Mouse (Mus musculus) intestine, postnatal 0 days (tissue): ENCODE results near the gene Prkcq. TPM values are rescaled to one million over a fixed set of nuclear protein-coding genes. Genes with fewer than 3 reads are reported as not detected.
A peak's percentile ranks its signal among the peaks of the same experiment; 100 is the strongest.
"Not testable (repeated sequence)": the region's sequence is repeated elsewhere in the genome, so short reads cannot be mapped to it uniquely, and the experiment has no call there.

ENCODE experiments used
- ATAC-seq: fragments of 200-750 bp; cut with Nextera tagmentation; 2 replicates; pipeline ENCODE4 v1.8.0; 2017; ENCODE audit warnings: mild to moderate bottlenecking, moderate TSS enrichment, moderate library complexity
- H3K27ac ChIP-seq: fragments of 300-500 bp; sonication (generic); 2 replicates; pipeline ENCODE4 v1.5.1; 2014; ENCODE audit warnings: mild to moderate bottlenecking, low read depth, low read length, moderate library complexity
- H3K27me3 ChIP-seq: fragments of 300-500 bp; sonication (generic); replicated peaks from 2 replicates; pipeline ENCODE4 v1.6.1; 2014; ENCODE audit warnings: low read length, mixed read lengths; ENCODE audit not compliant: control insufficient read depth, insufficient read depth
- H3K36me3 ChIP-seq: fragments of 300-500 bp; sonication (generic); 2 replicates; pipeline ENCODE4 v1.6.1; 2014; ENCODE audit warnings: mild to moderate bottlenecking, moderate library complexity; ENCODE audit not compliant: control insufficient read depth, insufficient read depth
- H3K4me1 ChIP-seq: fragments of 300-500 bp; sonication (generic); replicated peaks from 2 replicates; pipeline ENCODE4 v1.6.1; 2014; ENCODE audit warnings: antibody characterized with exemption, low read length, mixed read lengths; ENCODE audit not compliant: control insufficient read depth, insufficient read depth
- H3K4me2 ChIP-seq: fragments of 300-500 bp; sonication (generic); replicated peaks from 2 replicates; pipeline ENCODE4 v1.6.1; 2014; ENCODE audit warnings: low read depth, mild to moderate bottlenecking, moderate library complexity
- H3K4me3 ChIP-seq: fragments of 300-500 bp; sonication (generic); 2 replicates; pipeline ENCODE4 v1.5.1; 2014; ENCODE audit warnings: low read depth, low read length
- H3K9ac ChIP-seq: fragments of 300-500 bp; sonication (generic); 2 replicates; pipeline ENCODE4 v1.6.1; 2014; ENCODE audit warnings: mild to moderate bottlenecking, low read depth, low read length
- H3K9me3 ChIP-seq: fragments of 300-500 bp; sonication (generic); 2 replicates; pipeline ENCODE4 v1.6.1; 2016; ENCODE audit warnings: mixed run types; ENCODE audit not compliant: control insufficient read depth
- CTCF ChIP-seq: sonication (generic); IDR thresholded peaks from 2 replicates; pipeline ENCODE4 v1.5.1; 2016; ENCODE audit warnings: low read depth, mild to moderate bottlenecking, control low read depth, antibody characterized with exemption, moderate library complexity
- WGBS: fragments of 180-500 bp; shearing (Covaris S2); extraction: QIAGEN DNeasy Blood & Tissue Kit; methylation state at CpG from one replicate; pipeline ENCODE4 v1.1.7; 2014; 5-methylcytosine and 5-hydroxymethylcytosine counted together
- polyA plus RNA-seq: library from polyadenylated mRNA; unstranded; fragments of >200 nt; fragmentation: Nextera tagmentation; extraction: Ambion mirVana; gene quantifications from 2 replicates; pipeline ENCODE4 v1.2.1, GENCODE M21; 2015

Prkcq gene
- polyA plus RNA-seq, 1 experiment from 2014 or later, result 1.1 TPM

GRCm38 (mm10) chr2:11331528-11332446 is 159.9 kb downstream of the Prkcq start:
- 18% methylated on average over 11 of the region's 11 CpGs for WGBS
- H3K9me3 ChIP-seq, result no peaks in the 10 kb centered on the region
- H3K4me3 ChIP-seq, result no peak overlapping the region
- no peak overlapping the region for H3K27ac ChIP-seq
- H3K9ac ChIP-seq, result no peak overlapping the region
- H3K27me3 ChIP-seq, result no peaks in the 10 kb centered on the region
- H3K4me2 ChIP-seq, result no peak overlapping the region
- no peaks in the 10 kb centered on the region for H3K36me3 ChIP-seq
- H3K4me1 ChIP-seq, result no peaks in the 10 kb centered on the region
- peak; percentile 100 for TF ChIP-seq CTCF
- peak; percentile 62 for ATAC-seq

DNA sequence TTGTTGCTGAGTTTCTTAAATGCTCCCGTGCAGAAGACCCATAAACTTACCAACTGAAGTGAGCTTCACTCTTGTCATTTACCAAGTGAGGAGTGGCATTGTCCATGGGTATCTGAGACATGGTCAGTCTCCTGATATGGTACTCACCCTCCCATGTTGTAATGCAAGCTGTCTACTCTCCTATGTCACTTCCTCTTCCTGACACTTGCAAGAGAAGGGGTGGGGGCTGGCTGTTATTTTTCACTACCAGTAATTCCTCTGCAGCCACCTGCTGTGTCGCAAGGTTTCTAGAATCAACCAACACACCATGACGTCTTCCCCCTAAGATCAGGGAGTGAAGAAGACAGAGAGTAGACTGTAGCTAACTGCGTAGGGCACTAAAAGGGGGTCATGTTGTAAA is 160.6 kb downstream of the Prkcq start:
- TF ChIP-seq CTCF, result no peak
- Histone ChIP-seq H3K4me3 (no peak overlapping the region), H3K27me3 (no peaks in the 10 kb centered on the region), H3K4me1 (no peaks in the 10 kb centered on the region), H3K27ac (no peak overlapping the region), H3K36me3 (no peaks in the 10 kb centered on the region), H3K9me3 (no peaks in the 10 kb centered on the region), H3K4me2 (no peak overlapping the region), H3K9ac (no peak overlapping the region)
- WGBS, result 71% methylated on average over 4 of the region's 4 CpGs
- ATAC-seq, result no peak

GRCm38 (mm10) chr2:11333301-11334017 is 161.6 kb downstream of the Prkcq start:
- Histone ChIP-seq H3K9me3 (no peaks in the 10 kb centered on the region), H3K4me1 (no peaks in the 10 kb centered on the region), H3K9ac (no peak overlapping the region), H3K4me2 (no peak overlapping the region; the same call in 1 of the 2 replicates), H3K4me3 (no peak overlapping the region), H3K36me3 (no peaks in the 10 kb centered on the region), H3K27me3 (no peaks in the 10 kb centered on the region), H3K27ac (no peak overlapping the region)
- no peak for TF ChIP-seq CTCF
- no peak for ATAC-seq
- WGBS, result 54% methylated on average over 14 of the region's 14 CpGs

- no peak for TF ChIP-seq CTCF
- H3K9me3 ChIP-seq, result no peaks in the 10 kb centered on the region
Observed at GRCm38 (mm10) chr2:11336320-11336719, 164.4 kb downstream of the Prkcq start.

DNA sequence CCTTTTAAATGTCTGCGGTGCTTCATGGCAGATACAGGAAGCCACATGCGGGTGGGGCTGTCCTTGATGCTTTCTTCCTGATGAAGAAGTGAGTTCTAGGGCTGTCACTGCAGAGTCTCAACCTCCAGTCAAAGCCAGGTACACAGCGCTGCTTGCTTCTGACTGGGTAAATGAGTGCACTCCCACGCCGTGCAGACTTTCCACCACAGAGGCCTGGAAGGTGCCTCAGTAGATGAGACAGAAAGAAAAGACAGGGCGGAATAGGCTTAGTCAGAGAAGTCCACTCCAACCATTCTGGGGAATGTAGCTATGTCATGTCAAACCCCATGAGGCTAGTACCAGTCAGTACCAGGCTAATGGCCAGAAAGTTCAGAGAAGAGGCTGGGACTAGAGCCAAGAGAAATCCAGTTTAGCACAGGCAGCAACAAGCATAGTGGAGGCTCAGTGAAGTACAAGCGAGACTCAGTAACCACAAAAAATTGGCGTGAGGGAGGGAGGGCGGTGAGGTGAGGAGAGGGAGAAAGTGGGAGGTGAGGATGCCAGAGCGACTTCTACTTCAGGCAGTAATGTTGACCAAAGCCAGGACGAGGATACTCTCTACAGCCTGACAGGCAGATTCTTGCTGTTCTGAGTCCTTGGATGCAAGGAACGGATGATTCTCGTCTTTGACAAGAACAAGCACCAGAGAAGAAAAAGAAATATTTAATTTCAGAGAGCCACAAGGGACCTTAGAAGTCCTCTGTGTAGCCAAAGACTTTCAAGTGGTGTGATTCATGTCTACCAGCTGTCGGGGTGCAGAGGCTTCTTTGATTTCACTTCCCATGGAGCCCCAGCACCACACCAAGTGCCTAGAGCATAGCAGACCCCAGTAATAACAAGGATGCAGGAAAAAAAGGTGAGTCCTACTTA is 167.3 kb downstream of the Prkcq start:
- Histone ChIP-seq H3K36me3 (no peaks in the 10 kb centered on the region), H3K9ac (no peak overlapping the region), H3K4me3 (no peak overlapping the region), H3K4me2 (no peak overlapping the region), H3K27ac (no peak overlapping the region), H3K27me3 (no peaks in the 10 kb centered on the region), H3K4me1 (no peaks in the 10 kb centered on the region), H3K9me3 (no peaks in the 10 kb centered on the region)
- no peak for TF ChIP-seq CTCF
- ATAC-seq, result no peak
- WGBS, result 77% methylated on average over 14 of the region's 14 CpGs

More at GRCm38 (mm10) chr2:11336320-11336719, 164.4 kb downstream of the Prkcq start:
- Histone ChIP-seq H3K4me3 (no peak overlapping the region), H3K27ac (no peak overlapping the region), H3K9ac (no peak overlapping the region), H3K4me1 (no peaks in the 10 kb centered on the region), H3K27me3 (no peaks in the 10 kb centered on the region), H3K36me3 (no peaks in the 10 kb centered on the region), H3K4me2 (no peak overlapping the region)
- 24% methylated on average over 8 of the region's 8 CpGs for WGBS
- no peak for ATAC-seq

DNA sequence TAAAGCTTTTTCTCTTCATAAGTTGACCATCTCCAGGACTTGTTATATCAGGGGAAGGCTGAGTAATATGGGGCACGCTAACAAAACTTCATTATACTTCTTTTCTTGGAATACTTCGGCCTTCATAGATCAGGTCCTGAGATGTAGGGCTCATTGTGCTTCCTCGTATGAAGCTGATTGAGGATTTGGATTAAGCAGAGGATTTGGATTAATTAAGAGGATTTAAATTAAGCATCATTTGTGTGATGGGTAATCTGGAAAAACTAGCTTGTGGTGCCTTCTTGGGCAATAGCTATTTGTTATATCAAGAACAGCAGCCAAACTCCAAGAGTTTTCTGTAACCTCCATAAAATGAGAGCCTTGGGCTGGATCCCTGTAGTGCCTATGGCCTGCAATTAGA is 172.8 kb downstream of the Prkcq start:
- H3K27ac ChIP-seq, result no peak overlapping the region
- no peaks in the 10 kb centered on the region for H3K9me3 ChIP-seq
- ATAC-seq, result no peak
- H3K4me2 ChIP-seq, result no peak overlapping the region
- WGBS, result 93% methylated on average over 3 of the region's 3 CpGs
- H3K36me3 ChIP-seq, result no peaks in the 10 kb centered on the region
- TF ChIP-seq CTCF, result no peak
- no peaks in the 10 kb centered on the region for H3K4me1 ChIP-seq
- H3K27me3 ChIP-seq, result no peaks in the 10 kb centered on the region
- no peak overlapping the region for H3K9ac ChIP-seq
- H3K4me3 ChIP-seq, result no peak overlapping the region

- not testable (repeated sequence) for H3K4me2 ChIP-seq, ATAC-seq, H3K9ac ChIP-seq, H3K4me3 ChIP-seq, H3K36me3 ChIP-seq, H3K27ac ChIP-seq, H3K27me3 ChIP-seq, H3K4me1 ChIP-seq, H3K9me3 ChIP-seq
- WGBS, result 90% methylated on average over 6 of the region's 6 CpGs
Observed at GRCm38 (mm10) chr2:11346419-11346818, 174.5 kb downstream of the Prkcq start.
